Mouse (Mus musculus) olfactory bulb, adult 2 months (tissue): ENCODE measurements around the gene Uvrag. TPM values are rescaled to one million over a fixed set of nuclear protein-coding genes. Genes with fewer than 3 reads are reported as not detected.

Experiments
- H3K27ac ChIP-seq: fragments of 200-500 bp; 2 replicates; pipeline ENCODE4 v1.5.1; 2012; ENCODE audit warnings: low read depth, low read length; ENCODE audit not compliant: insufficient read depth
- H3K4me1 ChIP-seq: fragments of 200-500 bp; 2 replicates; pipeline ENCODE4 v1.6.1; 2012; ENCODE audit warnings: low read length; ENCODE audit not compliant: control insufficient read depth, insufficient read depth
- H3K4me3 ChIP-seq: fragments of 200-500 bp; 2 replicates; pipeline ENCODE4 v1.5.1; 2012; ENCODE audit warnings: mild to moderate bottlenecking, low read depth, low read length, moderate library complexity; ENCODE audit not compliant: insufficient read depth
- CTCF ChIP-seq: fragments of 200-500 bp; IDR thresholded peaks from 2 replicates; pipeline ENCODE4 v1.5.1; 2012; ENCODE audit warnings: low read depth, mild to moderate bottlenecking, low read length, moderate library complexity; ENCODE audit not compliant: insufficient read depth
- POLR2A ChIP-seq: fragments of 200-500 bp; IDR thresholded peaks from 2 replicates; pipeline ENCODE4 v1.6.1; 2012; ENCODE audit warnings: mild to moderate bottlenecking, low read depth, low read length, moderate library complexity; ENCODE audit not compliant: insufficient read depth
- WGBS: fragments of 180-500 bp; shearing (Covaris S2); methylation state at CpG from one replicate; pipeline ENCODE4 v1.1.7; 2018; 5-methylcytosine and 5-hydroxymethylcytosine counted together
- polyA plus RNA-seq: library from polyadenylated mRNA; stranded (reverse); fragments of >200 nt; gene quantifications from 2 replicates; pipeline ENCODE4 v1.2.4, GENCODE M21; 2012; ENCODE audit warnings: low replicate concordance; ENCODE audit not compliant: missing spikeins, insufficient read depth, insufficient read length

The Uvrag gene
- polyA plus RNA-seq, 1 experiment = not detected

DNA sequence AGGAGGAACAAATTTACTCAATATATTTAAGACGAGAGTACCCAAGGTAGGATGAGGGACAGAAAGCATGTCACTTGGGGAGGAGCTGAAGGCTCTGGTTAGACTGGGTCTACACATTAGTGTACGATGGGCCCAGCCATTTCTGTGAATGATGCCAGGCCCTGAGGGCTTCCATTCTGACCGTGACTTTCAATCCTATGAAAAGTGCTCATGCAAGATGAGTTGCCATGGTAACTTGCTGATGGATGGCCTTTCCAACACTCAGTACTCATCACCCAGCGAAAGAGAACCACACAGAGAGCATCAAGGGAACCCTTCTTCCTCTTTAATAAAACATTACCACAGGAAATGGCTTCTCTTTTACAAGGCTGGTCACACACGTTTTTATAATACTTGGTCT is 252.1 kb downstream of the Uvrag start:
- WGBS = 80% methylated on average over 5 of the region's 5 CpGs
- TF ChIP-seq POLR2A = no peak
- no peak for TF ChIP-seq CTCF
- H3K4me1 ChIP-seq = no peaks in the 10 kb centered on the region; the same call in 1 of the 2 replicates
- H3K27ac ChIP-seq = no peak overlapping the region
- no peak overlapping the region for H3K4me3 ChIP-seq

DNA sequence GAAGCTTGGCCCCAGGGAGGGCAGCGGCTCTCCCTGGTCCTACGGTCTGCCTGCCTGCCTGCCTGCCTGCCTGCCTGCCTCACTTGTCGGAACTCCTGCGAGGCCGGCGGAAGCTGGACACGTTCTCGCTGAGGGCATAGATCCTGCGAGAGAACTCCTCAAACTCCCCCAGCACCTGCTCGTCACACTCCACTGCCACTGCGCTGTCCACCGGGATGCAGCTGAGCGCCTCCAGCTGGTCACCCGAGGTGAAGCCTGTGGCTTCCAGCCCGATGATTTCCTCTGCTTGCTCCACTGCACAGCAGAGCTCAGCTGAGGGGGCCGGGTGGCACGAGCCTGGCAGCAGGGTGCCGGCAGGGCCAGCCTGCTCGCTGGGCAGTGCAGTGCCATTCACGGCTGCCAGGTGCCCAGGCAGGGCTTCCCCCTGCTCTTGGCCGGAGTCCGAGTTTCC is 253.1 kb downstream of the Uvrag start:
- 55% methylated on average over 22 of the region's 22 CpGs for WGBS
- no peak for TF ChIP-seq POLR2A
- no peak for TF ChIP-seq CTCF

DNA sequence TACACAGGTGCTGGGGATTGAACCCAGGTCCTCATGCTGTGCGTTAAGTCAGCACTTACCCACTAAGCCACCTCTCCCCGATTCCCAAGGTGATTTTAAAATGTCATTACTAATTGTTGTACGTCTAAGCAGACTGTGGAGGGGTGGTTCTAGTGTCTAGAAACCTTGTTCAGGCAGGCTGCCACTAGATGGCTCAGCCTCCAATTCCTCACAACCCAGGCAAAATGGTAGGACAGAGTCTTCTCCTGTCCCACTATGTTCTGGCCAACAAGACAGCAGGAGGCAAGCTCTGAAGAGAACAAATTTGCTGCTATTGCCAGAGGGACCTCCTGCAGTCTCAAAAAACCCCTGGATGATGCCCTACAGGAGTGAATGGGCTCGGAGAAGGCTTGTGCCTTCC is 259.1 kb downstream of the Uvrag start:
- WGBS = 66% methylated on average over 4 of the region's 4 CpGs

More for the DNA sequence above, 253.1 kb downstream of the Uvrag start:
- H3K27ac ChIP-seq = no peak overlapping the region
- H3K4me1 ChIP-seq = no peaks in the 10 kb centered on the region; the same call in 1 of the 2 replicates
- no peak overlapping the region for H3K4me3 ChIP-seq

DNA sequence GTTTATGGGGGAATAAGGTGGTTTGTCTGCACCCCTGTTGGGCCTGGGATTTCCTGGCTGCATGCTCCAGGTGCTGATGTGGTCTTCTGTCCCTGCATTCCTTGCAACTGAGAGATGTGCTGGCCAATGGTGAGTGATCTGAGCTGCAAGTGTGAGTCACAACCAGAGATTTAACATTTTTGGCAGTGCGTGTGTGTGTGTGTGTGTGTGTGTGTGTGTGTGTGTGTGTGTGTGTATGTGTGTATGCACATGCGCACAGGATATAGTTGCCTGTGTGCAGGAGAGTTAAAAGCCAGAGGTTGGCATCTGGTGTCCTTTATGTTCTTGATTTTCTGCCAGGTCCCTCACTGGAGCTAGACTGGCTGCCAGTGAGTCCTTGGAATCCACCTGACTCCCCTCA is 261.8 kb downstream of the Uvrag start:
- Histone ChIP-seq H3K4me1 (peaks cover 16% of the 10 kb centered on the region), H3K27ac (no peak overlapping the region), H3K4me3 (no peak overlapping the region)
- TF ChIP-seq CTCF (no peak), POLR2A (no peak)
- 93% methylated on average over 2 of the region's 2 CpGs for WGBS

More for the DNA sequence above, 259.1 kb downstream of the Uvrag start:
- Histone ChIP-seq H3K4me1 (peaks cover 3% of the 10 kb centered on the region; the same call in 1 of the 2 replicates), H3K27ac (no peak overlapping the region), H3K4me3 (no peak overlapping the region)
- TF ChIP-seq CTCF = no peak
- TF ChIP-seq POLR2A = no peak

DNA sequence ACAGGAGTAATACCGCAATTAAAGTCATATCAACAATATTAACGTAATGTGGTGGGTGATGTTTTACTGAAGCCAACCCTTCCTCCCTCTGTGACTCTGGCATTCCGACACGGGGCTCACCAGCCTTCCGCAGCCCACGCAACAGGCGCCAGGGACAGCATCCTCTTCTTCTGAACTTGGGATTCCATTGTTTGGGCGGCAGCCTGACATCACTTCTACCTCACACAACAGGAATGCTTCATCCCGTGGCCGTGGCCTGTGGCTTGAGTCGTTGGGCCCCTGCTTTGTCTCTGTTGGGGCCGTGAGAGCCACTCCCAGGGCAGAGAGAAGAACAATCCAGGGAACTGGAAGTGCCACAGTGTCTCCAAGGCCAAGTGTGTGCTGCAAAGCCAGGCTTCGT is 264.8 kb downstream of the Uvrag start:
- no peak overlapping the region for H3K27ac ChIP-seq
- H3K4me1 ChIP-seq = peaks cover 17% of the 10 kb centered on the region
- no peak for TF ChIP-seq POLR2A
- TF ChIP-seq CTCF = no peak
- H3K4me3 ChIP-seq = no peak overlapping the region
- WGBS = 36% methylated on average over 13 of the region's 13 CpGs

DNA sequence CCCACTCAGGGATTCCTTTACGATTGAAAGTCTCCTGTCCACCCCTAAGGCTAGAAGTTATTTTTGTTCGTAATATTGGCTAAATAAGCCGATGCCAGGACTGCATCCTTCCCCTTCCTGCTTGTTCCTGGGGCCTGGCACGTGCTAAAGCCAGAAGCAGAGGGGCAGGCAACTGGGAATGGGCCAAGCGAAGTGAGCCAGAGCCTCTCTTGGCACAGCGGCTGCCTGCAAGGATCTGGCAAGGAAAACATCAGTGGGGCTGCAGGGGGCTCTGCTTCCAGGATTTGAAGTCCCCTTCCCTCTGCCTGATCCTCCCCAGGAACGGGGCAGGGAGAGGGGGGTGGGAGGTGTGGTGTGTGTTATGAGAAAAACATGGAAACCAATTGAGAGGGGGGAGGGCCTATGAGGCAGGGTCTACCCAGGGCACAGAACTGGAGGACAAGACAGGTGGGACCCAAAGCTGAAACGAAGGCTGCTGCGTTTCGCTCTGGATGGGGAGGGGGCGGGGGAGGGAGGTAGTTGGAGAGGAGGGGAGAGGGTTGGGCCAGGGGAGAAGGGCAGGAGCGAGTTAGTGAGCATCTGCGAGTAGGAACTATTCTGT is 265.5 kb downstream of the Uvrag start:
- TF ChIP-seq CTCF (no peak), POLR2A (no peak)
- WGBS = 26% methylated on average over 13 of the region's 13 CpGs
- no peak overlapping the region for H3K4me3 ChIP-seq

DNA sequence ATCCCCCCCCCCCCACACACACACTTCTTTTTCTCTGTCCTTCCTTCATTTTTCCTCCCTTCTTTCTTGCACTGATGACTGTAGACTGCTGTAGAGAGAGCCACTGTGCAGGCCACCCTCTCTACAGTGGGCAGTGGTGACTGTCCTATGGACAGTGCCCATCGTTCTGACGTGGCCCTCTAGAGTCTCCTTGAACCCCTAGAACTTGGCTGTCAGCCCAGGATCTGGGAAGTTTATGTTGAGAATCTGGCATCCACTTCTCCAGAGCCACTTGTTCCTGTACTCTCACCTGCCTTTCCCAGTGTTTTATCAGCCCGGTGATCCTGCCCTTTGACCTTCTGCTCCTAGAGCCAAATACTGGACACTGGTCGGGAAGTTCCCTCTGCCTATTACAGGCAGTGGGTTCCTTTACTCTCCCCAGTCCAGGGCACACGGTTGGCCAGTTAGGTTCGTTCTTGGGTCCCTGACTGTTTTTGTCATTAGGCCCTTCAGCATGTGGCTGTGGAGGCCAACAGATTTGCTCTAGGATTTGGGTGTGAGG is 266.5 kb downstream of the Uvrag start:
- WGBS = 65% methylated on average over 6 of the region's 6 CpGs
- TF ChIP-seq CTCF (no peak), POLR2A (no peak)

More for the DNA sequence above, 265.5 kb downstream of the Uvrag start:
- Histone ChIP-seq H3K27ac (no peak overlapping the region), H3K4me1 (peaks cover 23% of the 10 kb centered on the region)

DNA sequence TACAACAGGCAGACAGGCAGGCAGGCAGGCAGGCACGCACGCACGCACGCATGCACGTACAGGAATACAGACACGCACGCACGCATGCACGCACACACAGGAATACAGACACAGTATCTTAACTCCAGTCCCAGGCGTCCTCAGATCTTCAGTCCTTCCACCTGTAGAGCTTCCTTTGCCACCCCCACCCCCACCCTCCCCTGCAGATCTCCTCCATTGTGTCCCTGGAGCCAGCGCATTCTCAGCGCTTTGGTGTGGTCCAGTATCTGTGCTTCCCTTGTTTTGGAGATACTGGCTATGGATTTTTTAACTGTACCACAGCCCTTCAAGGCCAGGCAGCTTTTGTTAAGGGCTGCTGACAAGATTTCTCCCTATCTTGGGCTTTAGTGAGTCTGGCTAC is 267.6 kb downstream of the Uvrag start:
- H3K27ac ChIP-seq = no peak overlapping the region
- 95% methylated on average over 12 of the region's 12 CpGs for WGBS
- no peak for TF ChIP-seq CTCF
- TF ChIP-seq POLR2A = no peak

More for the DNA sequence above, 266.5 kb downstream of the Uvrag start:
- H3K27ac ChIP-seq = no peak overlapping the region
- peaks cover 23% of the 10 kb centered on the region for H3K4me1 ChIP-seq
- H3K4me3 ChIP-seq = no peak overlapping the region

DNA sequence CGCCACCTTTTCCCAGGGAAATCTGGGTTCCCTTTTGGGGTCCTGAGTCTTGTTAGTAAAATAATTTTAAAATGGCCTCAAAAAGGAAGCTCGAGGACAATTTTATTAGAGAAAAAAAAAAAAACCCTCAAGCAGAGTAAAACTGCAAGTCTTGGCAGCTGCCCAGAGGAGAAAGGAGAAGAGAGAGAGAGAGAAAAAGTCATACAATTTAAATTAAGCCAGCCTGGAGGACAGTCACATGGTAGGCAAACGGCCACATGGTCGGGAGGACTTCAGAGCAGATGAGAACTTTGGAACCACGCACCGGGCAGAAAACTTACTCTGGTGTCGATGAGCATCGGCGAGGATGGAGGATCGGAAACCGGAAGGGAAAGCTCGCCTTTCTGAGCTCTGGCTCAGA is 269.1 kb downstream of the Uvrag start:
- TF ChIP-seq CTCF (no peak), POLR2A (no peak)
- H3K4me1 ChIP-seq = peaks cover 25% of the 10 kb centered on the region
- WGBS = 72% methylated on average over 12 of the region's 12 CpGs
- no peak overlapping the region for H3K4me3 ChIP-seq
- no peak overlapping the region for H3K27ac ChIP-seq

More for the DNA sequence above, 267.6 kb downstream of the Uvrag start:
- H3K4me1 ChIP-seq = peaks cover 23% of the 10 kb centered on the region
- no peak overlapping the region for H3K4me3 ChIP-seq

DNA sequence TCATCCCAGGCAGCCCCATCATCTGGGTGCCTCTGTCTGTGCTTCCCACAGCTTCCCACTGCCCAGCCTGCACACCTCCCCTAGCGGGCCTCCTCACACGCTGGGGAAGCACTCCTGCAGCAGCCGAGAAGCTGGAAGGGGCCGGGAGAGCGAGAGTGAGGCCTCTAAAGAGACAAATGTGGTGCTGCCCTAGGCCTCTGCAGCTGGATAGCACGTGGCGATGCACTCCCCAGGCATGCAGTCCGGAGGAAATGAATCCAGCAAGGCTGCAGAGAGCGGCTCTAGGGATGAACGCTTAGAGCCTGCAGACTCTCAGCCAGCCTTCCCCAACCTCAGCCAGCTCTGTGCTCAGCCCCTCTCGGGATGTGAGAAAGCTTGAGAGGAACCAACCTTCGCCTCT is 270.1 kb downstream of the Uvrag start:
- TF ChIP-seq POLR2A (no peak), CTCF (no peak)
- Histone ChIP-seq H3K4me1 (peaks cover 21% of the 10 kb centered on the region), H3K4me3 (no peak overlapping the region), H3K27ac (no peak overlapping the region)
- 41% methylated on average over 12 of the region's 12 CpGs for WGBS
